Mouse (Mus musculus): ENCODE results near the gene Meis1. TPM values are rescaled to one million over a fixed set of nuclear protein-coding genes. Genes with fewer than 3 reads are reported as not detected.

The Meis1 gene
- polyA plus RNA-seq, 1 experiment from 2014 or later = 112 TPM

- peak overlapping the region; percentile 56 for H3K9ac ChIP-seq
- peak overlapping the region; percentile 43 for H3K4me3 ChIP-seq (replicated peaks)
- 14% methylated on average over 27 of the region's 27 CpGs for WGBS
- H3K4me1 ChIP-seq (replicated peaks) = peaks cover 11% of the 10 kb centered on the region; the same call in 1 of the 2 replicates
- H3K9me3 ChIP-seq = no peaks in the 10 kb centered on the region
- peak overlapping the region; percentile 83 for H3K4me2 ChIP-seq (replicated peaks)
- no peak for ATAC-seq
- H3K36me3 ChIP-seq = no peaks in the 10 kb centered on the region
- H3K27ac ChIP-seq = peak overlapping the region; percentile 82
- 0 out of 2 replicates have a peak, but pooled peaks cover 4% of the 10 kb centered on the region for H3K27me3 ChIP-seq (replicated peaks)
Measured at GRCm38 (mm10) chr11:18875001-18875902, 143.5 kb downstream of the Meis1 start.

GRCm38 (mm10) chr11:18874278-18875000 lies 144.3 kb downstream of the Meis1 start:
- peak overlapping the region; percentile 56 for H3K9ac ChIP-seq
- H3K36me3 ChIP-seq = no peaks in the 10 kb centered on the region
- H3K4me1 ChIP-seq (replicated peaks) = peaks cover 11% of the 10 kb centered on the region; the same call in 1 of the 2 replicates
- H3K27ac ChIP-seq = peak overlapping the region; percentile 82
- 0 out of 2 replicates have a peak, but pooled peaks cover 4% of the 10 kb centered on the region for H3K27me3 ChIP-seq (replicated peaks)
- H3K9me3 ChIP-seq = no peaks in the 10 kb centered on the region
- H3K4me3 ChIP-seq (replicated peaks) = peak overlapping the region; percentile 43
- ATAC-seq = no peak
- peak overlapping the region; percentile 83 for H3K4me2 ChIP-seq (replicated peaks)
- WGBS = 8% methylated on average over 18 of the region's 18 CpGs

- Histone ChIP-seq H3K4me1 (replicated peaks) (peaks cover 11% of the 10 kb centered on the region; the same call in 1 of the 2 replicates), H3K4me2 (replicated peaks) (peak overlapping the region; percentile 83), H3K9ac (peak overlapping the region; percentile 56; the same call in 1 of the 2 replicates), H3K9me3 (no peaks in the 10 kb centered on the region), H3K27me3 (replicated peaks) (0 out of 2 replicates have a peak, but pooled peaks cover 4% of the 10 kb centered on the region), H3K36me3 (no peaks in the 10 kb centered on the region), H3K27ac (peak overlapping the region; percentile 82), H3K4me3 (replicated peaks) (no peak overlapping the region)
- no peak for ATAC-seq
- WGBS = 22% methylated on average over 9 of the region's 9 CpGs
Measured at GRCm38 (mm10) chr11:18873451-18874277, 145.1 kb downstream of the Meis1 start.

- Histone ChIP-seq H3K9ac (no peak overlapping the region), H3K36me3 (no peaks in the 10 kb centered on the region), H3K27ac (no peak overlapping the region), H3K4me3 (replicated peaks) (no peak overlapping the region), H3K27me3 (replicated peaks) (0 out of 2 replicates have a peak, but pooled peaks cover 4% of the 10 kb centered on the region), H3K4me1 (replicated peaks) (peaks cover 11% of the 10 kb centered on the region; the same call in 1 of the 2 replicates), H3K4me2 (replicated peaks) (no peak overlapping the region; the same call in 1 of the 2 replicates), H3K9me3 (no peaks in the 10 kb centered on the region)
- WGBS = 23% methylated on average over 3 of the region's 3 CpGs
- ATAC-seq = no peak
Measured at GRCm38 (mm10) chr11:18872793-18873192, 146.0 kb downstream of the Meis1 start.

GRCm38 (mm10) chr11:18872118-18872751 lies 146.6 kb downstream of the Meis1 start:
- Histone ChIP-seq H3K36me3 (no peaks in the 10 kb centered on the region), H3K9ac (peak overlapping the region; percentile 78; the same call in 1 of the 2 replicates), H3K27me3 (replicated peaks) (0 out of 2 replicates have a peak, but pooled peaks cover 4% of the 10 kb centered on the region), H3K4me3 (replicated peaks) (peak overlapping the region; percentile 49), H3K9me3 (no peaks in the 10 kb centered on the region), H3K4me1 (replicated peaks) (peaks cover 11% of the 10 kb centered on the region; the same call in 1 of the 2 replicates), H3K27ac (peak overlapping the region; percentile 94), H3K4me2 (replicated peaks) (peak overlapping the region; percentile 88)
- WGBS = 6% methylated on average over 12 of the region's 12 CpGs
- no peak for ATAC-seq

GRCm38 (mm10) chr11:18871170-18872081 lies 147.4 kb downstream of the Meis1 start:
- H3K27me3 ChIP-seq (replicated peaks) = 0 out of 2 replicates have a peak, but pooled peaks cover 4% of the 10 kb centered on the region
- peak overlapping the region; percentile 94 for H3K27ac ChIP-seq
- peaks cover 11% of the 10 kb centered on the region; the same call in 1 of the 2 replicates for H3K4me1 ChIP-seq (replicated peaks)
- ATAC-seq = peak; percentile 70
- WGBS = under 1% methylated on average over 58 of the region's 58 CpGs
- H3K36me3 ChIP-seq = no peaks in the 10 kb centered on the region
- H3K9me3 ChIP-seq = no peaks in the 10 kb centered on the region
- peak overlapping the region; percentile 49 for H3K4me3 ChIP-seq (replicated peaks)
- peak overlapping the region; percentile 88 for H3K4me2 ChIP-seq (replicated peaks)
- peak overlapping the region; percentile 78 for H3K9ac ChIP-seq

GRCm38 (mm10) chr11:18870121-18870931 lies 148.5 kb downstream of the Meis1 start:
- no peak; the same call in 1 of the 2 replicates for ATAC-seq
- peak overlapping the region; percentile 78 for H3K9ac ChIP-seq
- 0 out of 2 replicates have a peak, but pooled peaks cover 2% of the 10 kb centered on the region for H3K27me3 ChIP-seq (replicated peaks)
- no peaks in the 10 kb centered on the region for H3K9me3 ChIP-seq
- peak overlapping the region; percentile 49 for H3K4me3 ChIP-seq (replicated peaks)
- peak overlapping the region; percentile 94 for H3K27ac ChIP-seq
- H3K4me1 ChIP-seq (replicated peaks) = peaks cover 9% of the 10 kb centered on the region; the same call in 1 of the 2 replicates
- no peaks in the 10 kb centered on the region for H3K36me3 ChIP-seq
- H3K4me2 ChIP-seq (replicated peaks) = peak overlapping the region; percentile 88
- 7% methylated on average over 25 of the region's 25 CpGs for WGBS

GRCm38 (mm10) chr11:18869429-18869969 lies 149.3 kb downstream of the Meis1 start:
- Histone ChIP-seq H3K27me3 (replicated peaks) (no peaks in the 10 kb centered on the region), H3K4me1 (replicated peaks) (0 out of 2 replicates have a peak, but pooled peaks cover 4% of the 10 kb centered on the region), H3K9ac (no peak overlapping the region), H3K36me3 (no peaks in the 10 kb centered on the region), H3K9me3 (no peaks in the 10 kb centered on the region), H3K4me3 (replicated peaks) (no peak overlapping the region), H3K4me2 (replicated peaks) (peak overlapping the region; percentile 88), H3K27ac (peak overlapping the region; percentile 94; the same call in 1 of the 2 replicates)
- no peak for ATAC-seq
- WGBS = 42% methylated on average over 4 of the region's 6 CpGs

GRCm38 (mm10) chr11:18867665-18868064 lies 151.1 kb downstream of the Meis1 start:
- H3K36me3 ChIP-seq = no peaks in the 10 kb centered on the region
- 52% methylated on average over 2 of the region's 2 CpGs for WGBS
- no peak for ATAC-seq
- H3K4me3 ChIP-seq (replicated peaks) = no peak overlapping the region
- H3K9me3 ChIP-seq = no peaks in the 10 kb centered on the region
- H3K27ac ChIP-seq = no peak overlapping the region
- H3K4me1 ChIP-seq (replicated peaks) = 0 out of 2 replicates have a peak, but pooled peaks cover 4% of the 10 kb centered on the region
- no peak overlapping the region for H3K9ac ChIP-seq
- no peaks in the 10 kb centered on the region for H3K27me3 ChIP-seq (replicated peaks)
- H3K4me2 ChIP-seq (replicated peaks) = no peak overlapping the region

Measured in intestine, embryonic 15.5 days (tissue).